Mouse (Mus musculus) ES-E14 (cell line): ENCODE data around the gene Plac9a.

Experiments
- CHD2 ChIP-seq: IDR thresholded peaks from 2 replicates; pipeline ENCODE4 v1.6.1; 2014; ENCODE audit warnings: mild to moderate bottlenecking, low read depth, low read length, inconsistent platforms
- HCFC1 ChIP-seq: IDR thresholded peaks from 2 replicates; pipeline ENCODE4 v1.6.1; 2012; ENCODE audit warnings: low read length, inconsistent platforms, borderline replicate concordance; ENCODE audit not compliant: insufficient read depth
- MAFK ChIP-seq: IDR thresholded peaks from 2 replicates; pipeline ENCODE4 v1.6.1; 2014; ENCODE audit warnings: mild to moderate bottlenecking, low read depth, low read length, inconsistent platforms; ENCODE audit not compliant: insufficient read depth
- ZC3H11A ChIP-seq: IDR thresholded peaks from 2 replicates; pipeline ENCODE4 v1.6.1; 2012; ENCODE audit warnings: low read depth, mild to moderate bottlenecking, inconsistent platforms, low read length, borderline replicate concordance

DNA sequence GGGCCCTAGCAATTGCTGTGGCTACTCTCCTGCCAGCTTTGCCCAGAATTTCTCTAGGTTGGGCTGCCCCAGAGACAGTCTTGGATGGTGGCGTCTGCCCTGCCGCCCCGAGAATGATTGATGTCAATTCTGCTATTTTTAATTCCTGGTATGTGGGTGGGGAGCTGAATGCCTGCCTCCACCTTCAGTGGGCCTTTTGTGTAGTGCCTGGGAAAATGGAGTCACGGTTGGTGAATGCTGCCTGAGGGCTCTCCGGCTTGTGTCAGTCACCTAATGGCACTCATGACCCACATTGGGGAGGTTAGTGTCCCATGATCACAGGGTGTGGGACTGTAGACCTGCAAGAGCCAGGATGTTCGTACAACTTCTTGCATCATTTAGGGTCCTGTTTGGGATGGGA lies 49.6 kb downstream of the Plac9a start:
- TF ChIP-seq MAFK, result no peak
- no peak for TF ChIP-seq HCFC1
- no peak for TF ChIP-seq ZC3H11A
- TF ChIP-seq CHD2, result no peak
